Mouse (Mus musculus): ENCODE data around the gene Il7r.
"Not testable (repeated sequence)": the region's sequence is repeated elsewhere in the genome, so short reads cannot be mapped to it uniquely, and the experiment has no call there.

The Il7r gene

GRCm38 (mm10) chr15:9530076-9530475 is at the start of gene Il7r:
TSS of gene Il7r (minus strand) at chr15:9530176.
- no peak for DNase-seq

- no peak for DNase-seq
These were observed 47.3 kb upstream of the Il7r start for GRCm38 (mm10) chr15:9577303-9577702.

GRCm38 (mm10) chr15:9574796-9575195 is 44.8 kb upstream of the Il7r start:
- no peak for DNase-seq

- no peak for DNase-seq
These were observed 43.4 kb upstream of the Il7r start for GRCm38 (mm10) chr15:9573361-9573760.

- no peak for DNase-seq
These were observed 42.7 kb upstream of the Il7r start for GRCm38 (mm10) chr15:9572664-9573063.

GRCm38 (mm10) chr15:9571896-9572295 is 41.9 kb upstream of the Il7r start:
- no peak for DNase-seq

GRCm38 (mm10) chr15:9567316-9567715 is 37.3 kb upstream of the Il7r start:
- no peak for DNase-seq

GRCm38 (mm10) chr15:9565396-9565795 is 35.4 kb upstream of the Il7r start:
- no peak for DNase-seq

- DNase-seq: no peak
These were observed 34.2 kb upstream of the Il7r start for GRCm38 (mm10) chr15:9564156-9564555.

- not testable (repeated sequence) for DNase-seq
These were observed 27.3 kb upstream of the Il7r start for GRCm38 (mm10) chr15:9557264-9557663.

- DNase-seq: no peak
These were observed 19.0 kb upstream of the Il7r start for GRCm38 (mm10) chr15:9548951-9549350.

GRCm38 (mm10) chr15:9535200-9535599 is 5.2 kb upstream of the Il7r start:
- DNase-seq: no peak

- no peak for DNase-seq
These were observed 3.5 kb upstream of the Il7r start for GRCm38 (mm10) chr15:9533356-9533902.

GRCm38 (mm10) chr15:9529646-9530045 is 330 bp downstream of the Il7r start:
- DNase-seq: no peak

- no peak for DNase-seq
These were observed 1.6 kb downstream of the Il7r start for GRCm38 (mm10) chr15:9528186-9528935.

GRCm38 (mm10) chr15:9526412-9526811 is 3.6 kb downstream of the Il7r start:
- no peak for DNase-seq

- DNase-seq: no peak
These were observed 5.1 kb downstream of the Il7r start for GRCm38 (mm10) chr15:9524907-9525306.

GRCm38 (mm10) chr15:9523956-9524355 is 6.0 kb downstream of the Il7r start:
- no peak for DNase-seq

- DNase-seq: no peak
These were observed 6.9 kb downstream of the Il7r start for GRCm38 (mm10) chr15:9523059-9523458.

- DNase-seq: no peak
These were observed 37.9 kb downstream of the Il7r start for GRCm38 (mm10) chr15:9492077-9492476.

- no peak for DNase-seq
These were observed 40.4 kb downstream of the Il7r start for GRCm38 (mm10) chr15:9489417-9490118.

GRCm38 (mm10) chr15:9473188-9473587 is 56.8 kb downstream of the Il7r start:
- no peak for DNase-seq

- no peak for DNase-seq
These were observed 57.4 kb downstream of the Il7r start for GRCm38 (mm10) chr15:9472618-9473017.

GRCm38 (mm10) chr15:9472167-9472566 is 57.8 kb downstream of the Il7r start:
- DNase-seq: no peak

Data from cerebellum, adult 8-10 months (tissue).